Mouse (Mus musculus) midbrain, embryonic 11.5 days (tissue): Measurements from ENCODE around the gene 1700092M07Rik. TPM values are rescaled to one million over a fixed set of nuclear protein-coding genes. Genes with fewer than 3 reads are reported as not detected.
"Not testable (repeated sequence)": the region's sequence is repeated elsewhere in the genome, so short reads cannot be mapped to it uniquely, and the experiment has no call there.

Experiments used
- ATAC-seq: fragments of 200-750 bp; cut with Nextera tagmentation; 2 replicates; pipeline ENCODE4 v1.8.0; 2017; ENCODE audit warnings: moderate TSS enrichment, moderate library complexity; ENCODE audit not compliant: low FRiP score
- DNase-seq: peaks from one replicate; pipeline ENCODE4 v3.0.0; 2015; ENCODE audit warnings: low spot score; ENCODE audit errors: missing footprints
- H3K27ac ChIP-seq: fragments of 300-500 bp; sonication (generic); 2 replicates; pipeline ENCODE4 v1.5.1; 2014; ENCODE audit warnings: low read depth, low read length
- H3K27me3 ChIP-seq: fragments of 300-500 bp; sonication (generic); 2 replicates; pipeline ENCODE4 v1.6.1; 2014; ENCODE audit warnings: mild to moderate bottlenecking, low read length, moderate library complexity, mixed read lengths; ENCODE audit not compliant: control insufficient read depth, insufficient read depth
- H3K36me3 ChIP-seq: fragments of 300-500 bp; sonication (generic); 2 replicates; pipeline ENCODE4 v1.6.1; 2014; ENCODE audit warnings: mild to moderate bottlenecking, low read length, moderate library complexity, mixed read lengths; ENCODE audit not compliant: control insufficient read depth, insufficient read depth
- H3K4me1 ChIP-seq: fragments of 300-500 bp; sonication (generic); 2 replicates; pipeline ENCODE4 v1.6.1; 2014; ENCODE audit warnings: low read length; ENCODE audit not compliant: control insufficient read depth, insufficient read depth
- H3K4me2 ChIP-seq: fragments of 300-500 bp; sonication (generic); 2 replicates; pipeline ENCODE4 v1.6.1; 2014; ENCODE audit warnings: mild to moderate bottlenecking, moderate library complexity
- H3K4me3 ChIP-seq: fragments of 300-500 bp; sonication (generic); 2 replicates; pipeline ENCODE4 v1.5.1; 2014; ENCODE audit warnings: low read depth, low read length
- H3K9ac ChIP-seq: fragments of 300-500 bp; sonication (generic); 2 replicates; pipeline ENCODE4 v1.6.1; 2014; ENCODE audit warnings: low read length
- H3K9me3 ChIP-seq: fragments of 300-500 bp; sonication (generic); 2 replicates; pipeline ENCODE4 v1.6.1; 2016; ENCODE audit warnings: low read length; ENCODE audit not compliant: control insufficient read depth
- WGBS: fragments of 180-500 bp; shearing (Covaris S2); extraction: QIAGEN DNeasy Blood & Tissue Kit; methylation state at CpG from one replicate; pipeline ENCODE4 v1.1.7; 2014; 5-methylcytosine and 5-hydroxymethylcytosine counted together
- polyA plus RNA-seq: library from polyadenylated mRNA; unstranded; fragments of >200 nt; fragmentation: Nextera tagmentation; extraction: Ambion mirVana; gene quantifications from 2 replicates; pipeline ENCODE4 v1.2.1, GENCODE M21; 2014

The 1700092M07Rik gene
- polyA plus RNA-seq, 1 experiment from 2014 or later = 2.7 TPM

GRCm38 (mm10) chr19:8722907-8723573, 17.5 kb upstream of the 1700092M07Rik start, which contains the start of gene Slc3a2:
Gene Slc3a2, minus strand, starts transcription at chr19:8723369.
- DNase-seq = peak; percentile 99
- Histone ChIP-seq H3K4me1 (peaks cover 14% of the 10 kb centered on the region), H3K27me3 (no peaks in the 10 kb centered on the region), H3K27ac (peak within 1 kb of the TSS; percentile 82), H3K4me3 (peak within 1 kb of the TSS; percentile 90), H3K9ac (peak within 1 kb of the TSS; percentile 99), H3K9me3 (no peaks in the 10 kb centered on the region), H3K4me2 (peak within 1 kb of the TSS; percentile 67), H3K36me3 (peaks cover 8% of the 10 kb centered on the region)
- ATAC-seq = peak; percentile 95
- under 1% methylated on average over 50 of the region's 50 CpGs for WGBS

GRCm38 (mm10) chr19:8723574-8724346, 16.8 kb upstream of the 1700092M07Rik start:
- peak overlapping the region; percentile 99 for H3K9ac ChIP-seq
- no peaks in the 10 kb centered on the region for H3K9me3 ChIP-seq
- peak overlapping the region; percentile 90 for H3K4me3 ChIP-seq
- H3K27ac ChIP-seq = peak overlapping the region; percentile 82
- peak overlapping the region; percentile 67 for H3K4me2 ChIP-seq
- DNase-seq (peak; percentile 91), ATAC-seq (no peak)
- WGBS = under 1% methylated on average over 20 of the region's 20 CpGs
- H3K4me1 ChIP-seq = peaks cover 14% of the 10 kb centered on the region
- H3K27me3 ChIP-seq = no peaks in the 10 kb centered on the region
- peaks cover 8% of the 10 kb centered on the region for H3K36me3 ChIP-seq

- WGBS = 5% methylated on average over 2 of the region's 2 CpGs
Measured at GRCm38 (mm10) chr19:8724392-8724791, 16.1 kb upstream of the 1700092M07Rik start.

GRCm38 (mm10) chr19:8725081-8725613, 15.4 kb upstream of the 1700092M07Rik start:
- Histone ChIP-seq H3K27ac (no peak overlapping the region), H3K27me3 (no peaks in the 10 kb centered on the region), H3K9ac (peak overlapping the region; percentile 99; the same call in 1 of the 2 replicates), H3K4me3 (peak overlapping the region; percentile 90), H3K4me2 (peak overlapping the region; percentile 67), H3K9me3 (no peaks in the 10 kb centered on the region), H3K36me3 (peaks cover 8% of the 10 kb centered on the region), H3K4me1 (peaks cover 14% of the 10 kb centered on the region)
- 55% methylated on average over 4 of the region's 4 CpGs for WGBS
- ATAC-seq (no peak), DNase-seq (peak; percentile 80)

More at GRCm38 (mm10) chr19:8724392-8724791, 16.1 kb upstream of the 1700092M07Rik start:
- H3K4me1 ChIP-seq = peaks cover 14% of the 10 kb centered on the region
- H3K27me3 ChIP-seq = no peaks in the 10 kb centered on the region
- H3K27ac ChIP-seq = peak overlapping the region; percentile 82
- peaks cover 8% of the 10 kb centered on the region for H3K36me3 ChIP-seq
- no peak for ATAC-seq
- peak overlapping the region; percentile 67 for H3K4me2 ChIP-seq
- peak overlapping the region; percentile 99 for H3K9ac ChIP-seq
- DNase-seq = no peak
- peak overlapping the region; percentile 90 for H3K4me3 ChIP-seq
- H3K9me3 ChIP-seq = no peaks in the 10 kb centered on the region

GRCm38 (mm10) chr19:8726609-8727390, 13.7 kb upstream of the 1700092M07Rik start:
- ATAC-seq = no peak
- 32% methylated on average over 3 of the region's 3 CpGs for WGBS

GRCm38 (mm10) chr19:8727495-8728114, 12.9 kb upstream of the 1700092M07Rik start:
- DNase-seq = peak; percentile 88
- H3K9ac ChIP-seq = no peak overlapping the region
- WGBS = 26% methylated on average over 5 of the region's 5 CpGs

More at GRCm38 (mm10) chr19:8726609-8727390, 13.7 kb upstream of the 1700092M07Rik start:
- Histone ChIP-seq H3K9ac (no peak overlapping the region), H3K4me1 (peaks cover 14% of the 10 kb centered on the region), H3K9me3 (no peaks in the 10 kb centered on the region), H3K4me2 (no peak overlapping the region), H3K4me3 (no peak overlapping the region), H3K27me3 (no peaks in the 10 kb centered on the region), H3K27ac (no peak overlapping the region), H3K36me3 (peaks cover 8% of the 10 kb centered on the region)
- DNase-seq = peak; percentile 83

GRCm38 (mm10) chr19:8728335-8729099, 12.0 kb upstream of the 1700092M07Rik start:
- not testable (repeated sequence) for H3K4me2 ChIP-seq, H3K27me3 ChIP-seq, H3K36me3 ChIP-seq, H3K4me1 ChIP-seq, H3K27ac ChIP-seq, H3K9me3 ChIP-seq, ATAC-seq, H3K4me3 ChIP-seq, H3K9ac ChIP-seq
- DNase-seq = peak; percentile 77
- WGBS = 51% methylated on average over 3 of the region's 3 CpGs

More at GRCm38 (mm10) chr19:8727495-8728114, 12.9 kb upstream of the 1700092M07Rik start:
- no peaks in the 10 kb centered on the region for H3K27me3 ChIP-seq
- H3K4me3 ChIP-seq = no peak overlapping the region
- H3K27ac ChIP-seq = no peak overlapping the region
- no peak overlapping the region for H3K4me2 ChIP-seq
- peaks cover 7% of the 10 kb centered on the region; the same call in 1 of the 2 replicates for H3K4me1 ChIP-seq
- no peaks in the 10 kb centered on the region for H3K9me3 ChIP-seq
- peaks cover 8% of the 10 kb centered on the region for H3K36me3 ChIP-seq
- no peak for ATAC-seq

- Histone ChIP-seq H3K27ac (no peak overlapping the region), H3K4me3 (no peak overlapping the region), H3K4me1 (peaks cover 6% of the 10 kb centered on the region), H3K36me3 (peaks cover 6% of the 10 kb centered on the region; the same call in 1 of the 2 replicates), H3K4me2 (no peak overlapping the region), H3K27me3 (no peaks in the 10 kb centered on the region), H3K9ac (no peak overlapping the region), H3K9me3 (no peaks in the 10 kb centered on the region)
- 73% methylated on average over 3 of the region's 3 CpGs for WGBS
- ATAC-seq (no peak), DNase-seq (peak; percentile 26)
Measured at GRCm38 (mm10) chr19:8734334-8734733, 6.2 kb upstream of the 1700092M07Rik start.
